Comparison of ENCODE assay signal across 12 mouse cellular contexts in genomic region chr17:56401051-56401521, GRCm38 (mm10).
DNase-seq lines count a peak whose midpoint lies in the region; TF ChIP-seq lines count a peak whose summit lies in the region.
"Had no signal": no experiment of that assay in that cellular context is flagged by ENCODE, and none has a peak within 500 bp of the region (broad histone marks: within the 10 kb centered on the region; RNA-seq: fewer than 3 reads in every experiment).

No protein-coding gene starts in this region.

- no peak for TF ChIP-seq CTCF in left cerebral cortex, adult 2 months (IDR thresholded peaks at IDR 0.05)

- no peak overlapping the region for H3K4me3 ChIP-seq in left cerebral cortex, adult 2 months
- H3K4me3 ChIP-seq: hindbrain, embryonic 15.5 days; limb, embryonic 10.5 days had no signal

- intact Hi-C loops in left cerebral cortex, adult 2 months (cut with DNase I), result no loop called here
- intact Hi-C loops in left cerebral cortex, postnatal 10 days (cut with DNase I), result no loop called here

- peak overlapping the region; percentile 53 for H3K27ac ChIP-seq in left cerebral cortex, adult 2 months
- H3K27ac ChIP-seq: hindbrain, embryonic 15.5 days; limb, embryonic 10.5 days had no signal

- peak; percentile 74 to 76 for DNase-seq in gastrocnemius, adult 8-10 months (ENCODE audit: low spot score in 2 of 2)
- DNase-seq in gastrocnemius, postnatal 4 days (ENCODE audit: low spot score in 2 of 2), result no peak
- DNase-seq in left cerebral cortex, adult 2 months (ENCODE audit: extremely low spot score in 1 of 2, low spot score in 2 of 2), result no peak
- no peak for DNase-seq in left cerebral cortex, postnatal 10 days (ENCODE audit: extremely low spot score in 1 of 2, low spot score in 2 of 2)
- peak; percentile 86 for DNase-seq in cerebellum, adult 9-10 months
- peak; percentile 74 for DNase-seq in heart, postnatal 4 days
- DNase-seq in urinary bladder, postnatal 25 days (ENCODE audit: low spot score), result no peak
- DNase-seq in layer of hippocampus, postnatal 10 days (ENCODE audit: low spot score in 2 of 2), result no peak
- DNase-seq: adrenal gland, postnatal 25 days; lung, adult 2 months had no signal

Comparison
In these comparisons a context has a peak if more than half of its experiments do, and no peak if none do; other contexts are left out.
1. DNase-seq: peak in gastrocnemius, adult 8-10 months (2 of 2), cerebellum, adult 9-10 months (single experiment) and heart, postnatal 4 days (single experiment); none in gastrocnemius, postnatal 4 days (0 of 2), left cerebral cortex, adult 2 months (0 of 2), left cerebral cortex, postnatal 10 days (0 of 2), urinary bladder, postnatal 25 days (single experiment) and layer of hippocampus, postnatal 10 days (0 of 2).